Mouse (Mus musculus) intestine, embryonic 14.5 days (tissue): Measurements from ENCODE around the gene Ssna1. TPM values are rescaled to one million over a fixed set of nuclear protein-coding genes. Genes with fewer than 3 reads are reported as not detected.

Source experiments
- ATAC-seq: fragments of 200-750 bp; cut with Nextera tagmentation; replicated peaks from 2 replicates; pipeline ENCODE4 v1.8.0; 2017; ENCODE audit warnings: low read depth, moderate number of reproducible peaks, moderate TSS enrichment, moderate library complexity; ENCODE audit not compliant: low FRiP score, low TSS enrichment
- DNase-seq: peaks from one replicate; pipeline ENCODE4 v3.0.0-alpha.2; 2018; ENCODE audit warnings: low spot score
- H3K27ac ChIP-seq: fragments of 300-500 bp; sonication (generic); 2 replicates; pipeline ENCODE4 v1.5.1; 2014; ENCODE audit warnings: low read depth, mild to moderate bottlenecking, control low read depth
- H3K27me3 ChIP-seq: fragments of 300-500 bp; sonication (generic); replicated peaks from 2 replicates; pipeline ENCODE4 v1.6.1; 2014; ENCODE audit warnings: low read length, control low read depth; ENCODE audit not compliant: control insufficient read depth, insufficient read depth
- H3K36me3 ChIP-seq: fragments of 300-500 bp; sonication (generic); 2 replicates; pipeline ENCODE4 v1.6.1; 2014; ENCODE audit warnings: low read length, control low read depth; ENCODE audit not compliant: control insufficient read depth, insufficient read depth
- H3K4me1 ChIP-seq: fragments of 300-500 bp; sonication (generic); replicated peaks from 2 replicates; pipeline ENCODE4 v1.6.1; 2014; ENCODE audit warnings: low read length, control low read depth, mixed read lengths; ENCODE audit not compliant: control insufficient read depth, insufficient read depth
- H3K4me2 ChIP-seq: fragments of 300-500 bp; sonication (generic); 2 replicates; pipeline ENCODE4 v1.6.1; 2014; ENCODE audit warnings: low read length
- H3K4me3 ChIP-seq: fragments of 300-500 bp; sonication (generic); 2 replicates; pipeline ENCODE4 v1.5.1; 2014; ENCODE audit warnings: low read depth, low read length, control low read depth, mixed read lengths
- H3K9ac ChIP-seq: fragments of 300-500 bp; sonication (generic); 2 replicates; pipeline ENCODE4 v1.6.1; 2014; ENCODE audit warnings: mild to moderate bottlenecking, low read length
- H3K9me3 ChIP-seq: fragments of 300-500 bp; sonication (generic); 2 replicates; pipeline ENCODE4 v1.6.1; 2016; ENCODE audit warnings: low read length, control low read depth; ENCODE audit not compliant: control insufficient read depth
- WGBS: fragments of 180-500 bp; shearing (Covaris S2); extraction: QIAGEN DNeasy Blood & Tissue Kit; methylation state at CpG from one replicate; pipeline ENCODE4 v1.1.7; 2014; 5-methylcytosine and 5-hydroxymethylcytosine counted together
- polyA plus RNA-seq: library from polyadenylated mRNA; unstranded; fragments of >200 nt; fragmentation: Nextera tagmentation; extraction: Ambion mirVana; gene quantifications from 2 replicates; pipeline ENCODE4 v1.2.1, GENCODE M21; 2014

Gene Ssna1
- polyA plus RNA-seq, 1 experiment from 2014 or later = 229 TPM

DNA sequence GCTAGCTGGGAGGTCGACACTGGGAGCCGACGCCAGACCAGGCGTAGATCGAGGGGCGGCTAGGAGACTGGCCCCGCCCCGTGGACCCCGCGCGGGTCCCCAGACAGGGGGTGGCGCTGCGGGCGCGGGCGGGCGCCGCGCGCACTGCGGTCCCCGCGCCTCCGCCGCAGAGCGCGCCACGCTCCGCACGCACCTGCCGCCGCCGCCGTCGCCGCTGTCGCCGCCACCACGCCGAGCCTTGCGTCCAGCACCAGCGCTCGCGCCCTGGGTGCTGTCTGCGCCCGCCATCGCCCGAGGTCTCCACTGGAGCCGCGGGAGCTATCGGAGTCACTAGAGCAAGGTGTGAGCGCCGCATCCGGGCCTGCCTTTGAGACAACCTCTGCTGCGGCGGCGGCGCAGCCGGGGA lies 30.1 kb downstream of the Ssna1 start, which contains the start of the genes Rnf208 and Cysrt1:
Rnf208 (plus strand) TSS at position 155 of the 406 bp plus-strand sequence.
Cysrt1 (minus strand) TSS at position 352 of the 406 bp plus-strand sequence.
- DNase-seq (no peak), ATAC-seq (no peak; the same call in 1 of the 2 replicates)
- H3K9me3 ChIP-seq = no peaks in the 10 kb centered on the region
- under 1% methylated on average over 36 of the region's 59 CpGs for WGBS
- no peak within 1 kb of the TSS for H3K27ac ChIP-seq
- H3K27me3 ChIP-seq = peaks cover 22% of the 10 kb centered on the region
- H3K36me3 ChIP-seq = peaks cover 8% of the 10 kb centered on the region; the same call in 1 of the 2 replicates
- H3K4me3 ChIP-seq = peak within 1 kb of the TSS; percentile 48
- peak within 1 kb of the TSS; percentile 94 for H3K4me2 ChIP-seq
- H3K4me1 ChIP-seq = peaks cover 6% of the 10 kb centered on the region; the same call in 1 of the 2 replicates
- H3K9ac ChIP-seq = peak within 1 kb of the TSS; percentile 43

DNA sequence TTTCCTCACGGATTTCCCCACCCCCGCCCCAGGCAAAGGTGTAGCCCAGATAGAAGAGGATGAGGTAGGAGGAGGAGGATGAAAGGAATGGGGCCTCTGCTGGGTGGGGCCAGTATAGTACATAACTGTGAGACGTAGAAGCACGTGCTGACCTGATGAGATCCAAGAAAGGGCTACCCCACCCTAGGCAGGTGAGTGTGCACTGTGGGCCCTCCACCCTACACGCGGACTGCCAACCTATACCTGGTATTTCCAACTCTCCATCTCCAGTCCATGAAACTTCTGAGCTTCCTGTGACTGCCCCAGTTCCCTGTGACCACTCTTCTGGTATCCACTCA lies 30.8 kb downstream of the Ssna1 start:
- H3K9ac ChIP-seq = no peak overlapping the region
- H3K9me3 ChIP-seq = no peaks in the 10 kb centered on the region
- DNase-seq (peak; percentile 69), ATAC-seq (peak; percentile 38; the same call in 1 of the 2 replicates)
- H3K4me1 ChIP-seq = peaks cover 6% of the 10 kb centered on the region; the same call in 1 of the 2 replicates
- peaks cover 22% of the 10 kb centered on the region for H3K27me3 ChIP-seq
- WGBS = 11% methylated on average over 6 of the region's 6 CpGs
- no peak overlapping the region for H3K27ac ChIP-seq
- H3K4me3 ChIP-seq = peak overlapping the region; percentile 48
- H3K4me2 ChIP-seq = peak overlapping the region; percentile 94
- H3K36me3 ChIP-seq = peaks cover 5% of the 10 kb centered on the region; the same call in 1 of the 2 replicates

DNA sequence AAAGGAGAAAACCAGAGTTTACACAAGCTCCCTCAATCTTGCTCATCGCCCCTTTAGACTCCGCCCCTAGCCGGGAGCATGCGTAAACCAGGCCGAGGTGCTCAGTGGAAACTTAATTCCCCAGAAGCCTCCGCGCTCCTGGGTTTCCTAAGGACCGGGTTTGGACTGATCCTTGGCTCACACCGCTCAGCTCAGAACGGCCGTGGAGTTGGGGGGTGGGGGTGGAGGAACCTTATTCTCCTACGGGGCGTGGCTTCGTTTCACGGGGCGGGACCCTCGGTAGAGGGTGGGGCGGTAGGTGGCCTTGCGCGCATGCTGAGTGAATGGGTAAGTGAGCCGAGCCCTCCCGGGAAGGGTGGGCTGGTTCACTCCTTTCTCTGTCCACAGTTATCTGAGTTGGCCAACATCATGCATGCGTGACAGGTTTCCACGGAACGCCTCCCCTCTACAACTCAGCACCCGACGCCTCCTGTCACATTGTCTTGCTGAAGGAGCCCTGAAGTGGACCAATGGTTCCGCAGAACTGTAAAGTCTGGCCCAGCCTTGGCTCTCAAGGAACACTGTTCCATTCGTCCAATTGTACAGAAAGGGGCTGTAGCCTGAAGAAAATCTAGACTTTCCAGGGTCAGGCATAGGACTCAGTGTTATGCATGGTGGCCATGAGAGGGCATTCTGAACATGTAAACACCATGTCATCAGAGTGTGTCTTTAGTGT lies 31.4 kb downstream of the Ssna1 start:
- peak; percentile 77 for ATAC-seq
- Histone ChIP-seq H3K4me1 (peaks cover 6% of the 10 kb centered on the region; the same call in 1 of the 2 replicates), H3K9ac (0 out of 2 replicates have a peak overlapping the region, but pooled peaks have one; percentile 6), H3K36me3 (0 out of 2 replicates have a peak, but pooled peaks cover 5% of the 10 kb centered on the region), H3K4me3 (peak overlapping the region; percentile 48), H3K4me2 (peak overlapping the region; percentile 94), H3K27ac (no peak overlapping the region), H3K27me3 (peaks cover 22% of the 10 kb centered on the region), H3K9me3 (no peaks in the 10 kb centered on the region)
- WGBS = 1% methylated on average over 29 of the region's 29 CpGs
- peak; percentile 83 for DNase-seq

DNA sequence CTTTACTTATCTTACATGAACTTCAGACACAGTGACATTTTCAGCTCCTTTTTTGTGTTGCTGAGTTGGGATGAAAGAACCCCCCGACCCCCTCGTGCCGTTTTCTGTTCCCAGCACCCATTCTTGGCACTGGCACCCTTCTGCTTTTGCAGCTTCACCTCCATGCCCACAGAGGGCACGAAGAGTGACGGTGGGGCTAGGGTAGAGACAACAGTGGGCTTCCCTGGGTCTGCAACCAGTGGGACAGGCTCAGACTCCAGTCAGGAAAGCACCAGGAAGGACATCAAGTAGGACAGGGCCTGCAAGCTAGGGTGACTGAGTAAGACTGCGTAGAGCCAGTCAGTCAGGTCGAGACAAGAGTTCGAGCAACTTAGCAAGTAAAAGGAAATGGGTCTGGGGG lies 31.9 kb downstream of the Ssna1 start:
- Histone ChIP-seq H3K9ac (0 out of 2 replicates have a peak overlapping the region, but pooled peaks have one; percentile 6), H3K4me3 (peak overlapping the region; percentile 48), H3K9me3 (no peaks in the 10 kb centered on the region), H3K27me3 (peaks cover 22% of the 10 kb centered on the region), H3K4me2 (peak overlapping the region; percentile 94), H3K4me1 (peaks cover 6% of the 10 kb centered on the region; the same call in 1 of the 2 replicates), H3K36me3 (0 out of 2 replicates have a peak, but pooled peaks cover 1% of the 10 kb centered on the region), H3K27ac (no peak overlapping the region)
- 48% methylated on average over 8 of the region's 8 CpGs for WGBS
- ATAC-seq (peak; percentile 7; the same call in 1 of the 2 replicates), DNase-seq (no peak)

DNA sequence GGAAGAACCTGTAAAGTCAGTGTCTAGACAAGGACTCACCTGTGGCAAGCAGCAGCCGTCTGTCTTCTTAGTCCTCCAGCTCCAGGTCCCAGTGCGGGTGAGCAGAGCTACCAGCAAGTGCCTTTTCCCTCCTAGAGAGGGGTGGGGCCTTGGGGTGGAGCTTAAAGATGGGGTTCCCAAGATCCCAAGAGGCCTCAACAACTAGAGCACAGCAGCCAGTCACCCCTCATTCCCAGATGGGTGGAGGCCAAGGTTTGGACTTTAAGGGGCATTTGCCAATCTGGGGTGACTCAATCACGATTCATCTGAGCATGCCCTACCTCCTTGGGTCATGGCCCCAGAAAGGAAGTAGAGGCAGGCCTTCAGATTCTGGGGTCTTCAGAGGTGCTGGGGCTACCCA lies 32.5 kb downstream of the Ssna1 start:
- H3K36me3 ChIP-seq = no peaks in the 10 kb centered on the region
- ATAC-seq (no peak), DNase-seq (no peak)
- H3K27ac ChIP-seq = no peak overlapping the region
- H3K9ac ChIP-seq = no peak overlapping the region
- peaks cover 22% of the 10 kb centered on the region for H3K27me3 ChIP-seq
- peaks cover 6% of the 10 kb centered on the region; the same call in 1 of the 2 replicates for H3K4me1 ChIP-seq
- H3K9me3 ChIP-seq = no peaks in the 10 kb centered on the region
- no peak overlapping the region for H3K4me3 ChIP-seq
- 89% methylated on average over 3 of the region's 3 CpGs for WGBS
- H3K4me2 ChIP-seq = no peak overlapping the region

DNA sequence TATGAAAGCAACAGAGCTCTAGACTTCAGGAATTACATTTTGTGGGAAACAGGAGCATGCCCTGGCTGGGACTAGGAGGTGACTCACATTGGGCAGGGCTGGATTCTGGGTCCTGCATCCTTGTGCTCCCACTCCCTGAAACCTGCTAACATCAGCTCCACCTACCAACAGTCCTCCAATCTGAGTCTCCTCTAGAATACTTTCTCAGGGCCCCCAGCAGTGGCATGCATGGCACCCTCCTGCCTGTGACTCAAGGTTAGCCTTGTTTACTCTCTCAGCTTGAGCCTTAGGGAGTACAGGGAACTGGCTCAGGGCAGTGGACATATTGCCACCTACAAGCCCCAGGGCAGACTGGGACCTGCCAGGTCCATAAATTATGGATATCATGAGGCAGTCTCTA lies 34.1 kb downstream of the Ssna1 start:
- Histone ChIP-seq H3K4me3 (no peak overlapping the region), H3K27ac (no peak overlapping the region), H3K36me3 (no peaks in the 10 kb centered on the region), H3K4me1 (peaks cover 6% of the 10 kb centered on the region; the same call in 1 of the 2 replicates), H3K27me3 (peaks cover 21% of the 10 kb centered on the region), H3K4me2 (no peak overlapping the region), H3K9ac (no peak overlapping the region), H3K9me3 (no peaks in the 10 kb centered on the region)
- DNase-seq (no peak), ATAC-seq (no peak)

DNA sequence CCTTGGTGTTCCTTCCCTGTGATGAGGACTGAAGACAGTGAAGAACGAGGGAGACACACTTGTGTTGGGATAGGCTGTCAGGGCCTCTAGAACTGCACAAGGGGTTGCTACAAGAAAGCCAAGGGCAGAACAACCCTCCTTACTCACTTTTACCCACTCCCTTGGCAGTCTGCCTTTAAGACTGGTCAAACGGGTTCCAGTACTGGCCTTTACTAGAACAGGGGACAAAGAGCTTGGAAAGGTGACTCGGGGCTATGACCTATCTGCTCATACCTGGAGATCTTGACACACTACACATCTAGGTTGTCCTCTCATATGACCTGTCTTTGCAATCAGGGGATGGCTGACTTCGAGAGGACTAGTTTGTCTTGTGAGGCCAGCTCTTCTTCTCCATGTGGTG lies 34.7 kb downstream of the Ssna1 start:
- no peak overlapping the region for H3K4me2 ChIP-seq
- no peak overlapping the region for H3K9ac ChIP-seq
- H3K36me3 ChIP-seq = no peaks in the 10 kb centered on the region
- no peaks in the 10 kb centered on the region for H3K9me3 ChIP-seq
- H3K27me3 ChIP-seq = peaks cover 16% of the 10 kb centered on the region
- DNase-seq = no peak
- H3K4me1 ChIP-seq = peaks cover 6% of the 10 kb centered on the region; the same call in 1 of the 2 replicates
- no peak overlapping the region for H3K27ac ChIP-seq
- 56% methylated on average over 4 of the region's 4 CpGs for WGBS
- no peak overlapping the region for H3K4me3 ChIP-seq
- ATAC-seq = no peak

DNA sequence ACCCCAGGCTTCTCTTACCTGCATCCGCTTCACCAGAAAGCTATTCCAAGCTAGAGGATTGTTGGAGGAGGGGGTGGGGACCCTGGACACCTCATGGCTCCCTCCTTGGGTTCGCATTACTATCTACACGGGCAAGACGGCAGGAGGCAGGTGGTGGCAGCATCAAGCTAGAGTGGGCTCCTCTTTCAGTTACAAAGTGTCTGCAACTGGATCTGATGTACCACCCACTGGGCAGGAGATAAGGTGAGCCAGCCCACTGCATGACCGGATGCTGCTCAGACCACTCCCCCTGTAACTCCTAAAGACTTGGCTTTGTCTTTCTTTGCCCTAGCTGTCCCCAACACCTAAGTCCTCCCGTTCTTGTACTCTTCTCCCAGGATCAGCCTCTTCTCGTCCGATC lies 35.6 kb downstream of the Ssna1 start, which contains the start of gene Rnf224:
Rnf224 (minus strand) TSS at position 174 of the 400 bp plus-strand sequence.
- 31% methylated on average over 8 of the region's 8 CpGs for whole genome bisulfite sequencing
- no peak within 1 kb of the TSS for H3K9ac ChIP-seq
- no peak within 1 kb of the TSS for H3K4me2 ChIP-seq
- peaks cover 6% of the 10 kb centered on the region; the same call in 1 of the 2 replicates for H3K4me1 ChIP-seq
- H3K27me3 ChIP-seq = peaks cover 7% of the 10 kb centered on the region
- H3K27ac ChIP-seq = no peak within 1 kb of the TSS
- no peaks in the 10 kb centered on the region for H3K9me3 ChIP-seq
- no peaks in the 10 kb centered on the region for H3K36me3 ChIP-seq
- H3K4me3 ChIP-seq = no peak within 1 kb of the TSS
- ATAC-seq (no peak), DNase-seq (no peak)
